Mouse (Mus musculus): ENCODE results near the gene Pramef12. TPM values are rescaled to one million over a fixed set of nuclear protein-coding genes. Genes with fewer than 3 reads are reported as not detected.
"Not testable (repeated sequence)": the region's sequence is repeated elsewhere in the genome, so short reads cannot be mapped to it uniquely, and the experiment has no call there.

The Pramef12 gene
- total and polyA plus RNA-seq, 3 experiments, result 0.08 TPM; not detected in 2

DNA sequence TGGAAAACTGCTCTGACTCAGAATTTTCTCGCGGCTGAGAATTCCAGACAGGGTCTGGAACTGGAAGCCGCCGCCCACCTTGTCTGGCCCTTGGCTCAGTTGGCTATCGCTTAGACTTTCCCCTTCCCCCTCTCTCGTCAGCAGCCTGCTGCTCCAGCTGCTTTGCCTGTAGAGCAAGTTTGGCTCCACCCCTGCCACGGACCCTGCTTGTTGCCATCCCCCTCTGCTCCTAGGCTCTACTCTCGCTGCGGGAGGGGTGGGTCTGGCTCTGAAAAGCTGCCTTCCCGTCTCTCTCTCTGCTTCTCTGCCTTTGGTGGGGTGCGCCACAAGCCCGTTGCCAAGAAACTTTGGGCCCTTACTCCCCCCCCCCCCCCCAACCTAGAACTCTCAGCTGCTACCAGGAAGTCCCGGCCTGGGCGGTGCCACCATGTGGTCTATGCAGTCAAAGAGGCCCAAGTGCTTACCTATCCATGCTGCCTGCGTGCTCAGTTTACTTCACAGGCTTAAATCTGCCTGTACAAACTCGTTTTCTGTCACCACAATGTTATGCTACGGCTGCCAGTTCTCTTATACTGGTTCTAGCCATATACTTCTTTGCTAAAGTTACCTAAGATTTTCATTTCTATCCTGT lies 3.7 kb downstream of the Pramef12 start:
- Histone ChIP-seq H3K36me3 (ENCODE audit: control insufficient read depth, insufficient read depth, low read length) (no peaks in the 10 kb centered on the region), H3K79me2 (replicated peaks; ENCODE audit: control insufficient read depth, insufficient read depth, low read length) (no peaks in the 10 kb centered on the region), H3K9ac (ENCODE audit: low read depth, low read length) (peak overlapping the region; percentile 59), H3K27me3 (ENCODE audit: control insufficient read depth, insufficient read depth, low read length) (peaks cover 2% of the 10 kb centered on the region; the same call in 1 of the 2 replicates), H3K4me3 (no peak overlapping the region), H3K27ac (no peak overlapping the region), H3K4me1 (ENCODE audit: control insufficient read depth, insufficient read depth, low read length) (peaks cover 2% of the 10 kb centered on the region)
- DNase-seq, result peak in 1 of 2 experiments; percentile 2
- no peak for TF ChIP-seq CTCF (IDR thresholded peaks at IDR 0.05)
- intact Hi-C loops (cut with DNase I), result no loop called here
- WGBS, result 6% methylated on average over 17 of the region's 17 CpGs

DNA sequence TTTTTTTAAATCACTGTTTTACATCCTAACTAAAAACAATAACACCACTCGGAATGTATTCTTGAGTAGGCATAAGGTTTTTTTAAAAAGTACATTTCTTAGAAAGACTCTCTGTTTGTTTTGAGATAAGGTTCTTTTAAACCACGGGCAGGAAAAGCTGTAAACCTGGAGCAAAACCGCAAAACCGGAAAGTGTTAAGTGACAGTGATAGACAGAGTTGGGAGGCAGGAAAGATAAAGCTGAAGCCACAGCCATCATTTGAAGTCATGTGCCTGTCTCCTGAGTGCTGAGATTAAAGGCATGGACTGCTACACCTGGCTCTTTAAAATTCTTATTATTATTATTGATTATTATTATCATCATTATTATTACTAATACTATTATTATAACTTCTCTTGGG lies 5.6 kb downstream of the Pramef12 start:
- no peak overlapping the region for H3K27ac ChIP-seq
- TF ChIP-seq CTCF (IDR thresholded peaks at IDR 0.05) (no peak), POLR2A (IDR thresholded peaks at IDR 0.05; ENCODE audit: insufficient read depth, low read depth, low read length) (no peak), EP300 (IDR thresholded peaks at IDR 0.05; ENCODE audit: insufficient read depth, low read depth, low read length) (no peak)
- no peaks in the 10 kb centered on the region for H3K36me3 ChIP-seq (ENCODE audit: control insufficient read depth, insufficient read depth, low read length)
- H3K4me1 ChIP-seq (ENCODE audit: control insufficient read depth, insufficient read depth, low read length), result peaks cover 2% of the 10 kb centered on the region
- DNase-seq, result no peak
- no peak overlapping the region for H3K4me3 ChIP-seq
- 12% methylated on average over 4 of the region's 4 CpGs for WGBS
- H3K27me3 ChIP-seq (ENCODE audit: control insufficient read depth, insufficient read depth, low read length), result peaks cover 2% of the 10 kb centered on the region; the same call in 1 of the 2 replicates
- no peak overlapping the region for H3K9ac ChIP-seq (ENCODE audit: low read depth, low read length)
- intact Hi-C loops (cut with DNase I), result no loop called here
- H3K79me2 ChIP-seq (replicated peaks; ENCODE audit: control insufficient read depth, insufficient read depth, low read length), result no peaks in the 10 kb centered on the region

DNA sequence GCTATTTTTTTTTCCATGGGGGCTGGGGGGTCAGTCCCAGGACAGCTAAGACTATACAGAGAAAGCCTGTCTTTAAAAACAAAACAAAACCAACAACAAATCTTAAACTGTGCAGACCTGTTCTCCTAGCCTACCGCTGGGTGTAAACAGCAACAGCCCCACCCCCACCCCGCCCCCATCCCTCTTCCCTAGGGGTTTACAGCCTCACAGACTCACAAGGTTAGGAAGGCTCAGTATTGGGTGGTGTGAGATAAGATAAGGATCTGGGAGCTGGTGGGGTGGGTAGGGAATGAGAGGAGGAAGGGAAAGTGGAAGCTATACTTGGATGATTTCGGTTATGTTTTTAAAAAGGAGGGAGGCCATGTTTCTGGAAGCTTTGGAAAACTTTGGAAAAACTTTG lies 11.9 kb downstream of the Pramef12 start:
- H3K36me3 ChIP-seq (ENCODE audit: control insufficient read depth, insufficient read depth, low read length), result no peaks in the 10 kb centered on the region
- H3K79me2 ChIP-seq (replicated peaks; ENCODE audit: control insufficient read depth, insufficient read depth, low read length), result no peaks in the 10 kb centered on the region
- 33% methylated on average over 3 of the region's 3 CpGs for WGBS
- no peaks in the 10 kb centered on the region for H3K27me3 ChIP-seq (ENCODE audit: control insufficient read depth, insufficient read depth, low read length)
- intact Hi-C loops (cut with DNase I), result no loop called here
- no peaks in the 10 kb centered on the region for H3K4me1 ChIP-seq (ENCODE audit: control insufficient read depth, insufficient read depth, low read length)
- H3K9ac ChIP-seq (ENCODE audit: low read depth, low read length), result no peak overlapping the region
- no peak overlapping the region for H3K4me3 ChIP-seq
- H3K27ac ChIP-seq, result no peak overlapping the region
- TF ChIP-seq POLR2A (IDR thresholded peaks at IDR 0.05; ENCODE audit: insufficient read depth, low read depth, low read length) (no peak), EP300 (IDR thresholded peaks at IDR 0.05; ENCODE audit: insufficient read depth, low read depth, low read length) (no peak), CTCF (IDR thresholded peaks at IDR 0.05) (no peak)
- no peak for DNase-seq

DNA sequence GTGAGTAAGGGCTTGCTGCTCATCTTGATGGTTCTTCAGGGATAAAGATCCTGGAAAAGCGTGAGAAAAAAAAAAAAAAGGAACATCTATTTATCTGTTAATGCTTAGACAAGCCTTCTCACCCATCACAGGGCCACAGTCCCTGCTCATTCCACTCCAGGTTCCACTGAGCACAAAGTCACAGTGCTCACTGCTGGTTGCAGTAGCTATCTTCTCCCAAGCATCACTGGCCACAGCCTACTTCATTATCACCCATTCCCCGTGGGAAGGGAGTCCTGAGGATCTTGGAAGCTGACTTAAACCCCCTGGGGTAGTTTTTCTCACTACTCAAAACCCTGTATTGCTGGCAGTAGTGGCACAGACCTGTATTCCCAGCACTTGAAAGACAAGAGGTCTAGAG lies 30.4 kb downstream of the Pramef12 start, which contains the start of gene Pramef20:
Gene Pramef20, minus strand, starts transcription at position 23 of the 400 bp plus-strand sequence.
- no peak within 1 kb of the TSS for H3K27ac ChIP-seq
- no peak for DNase-seq
- 26% methylated on average over 2 of the region's 2 CpGs for WGBS
- no peaks in the 10 kb centered on the region for H3K79me2 ChIP-seq (replicated peaks; ENCODE audit: control insufficient read depth, insufficient read depth, low read length)
- H3K4me3 ChIP-seq, result no peak within 1 kb of the TSS
- H3K27me3 ChIP-seq (ENCODE audit: control insufficient read depth, insufficient read depth, low read length), result no peaks in the 10 kb centered on the region
- TF ChIP-seq POLR2A (IDR thresholded peaks at IDR 0.05; ENCODE audit: insufficient read depth, low read depth, low read length) (no peak), CTCF (IDR thresholded peaks at IDR 0.05) (no peak), EP300 (IDR thresholded peaks at IDR 0.05; ENCODE audit: insufficient read depth, low read depth, low read length) (no peak)
- H3K9ac ChIP-seq (ENCODE audit: low read depth, low read length), result no peak within 1 kb of the TSS
- intact Hi-C loops (cut with DNase I), result no loop called here
- H3K4me1 ChIP-seq (ENCODE audit: control insufficient read depth, insufficient read depth, low read length), result no peaks in the 10 kb centered on the region
- H3K36me3 ChIP-seq (ENCODE audit: control insufficient read depth, insufficient read depth, low read length), result no peaks in the 10 kb centered on the region

DNA sequence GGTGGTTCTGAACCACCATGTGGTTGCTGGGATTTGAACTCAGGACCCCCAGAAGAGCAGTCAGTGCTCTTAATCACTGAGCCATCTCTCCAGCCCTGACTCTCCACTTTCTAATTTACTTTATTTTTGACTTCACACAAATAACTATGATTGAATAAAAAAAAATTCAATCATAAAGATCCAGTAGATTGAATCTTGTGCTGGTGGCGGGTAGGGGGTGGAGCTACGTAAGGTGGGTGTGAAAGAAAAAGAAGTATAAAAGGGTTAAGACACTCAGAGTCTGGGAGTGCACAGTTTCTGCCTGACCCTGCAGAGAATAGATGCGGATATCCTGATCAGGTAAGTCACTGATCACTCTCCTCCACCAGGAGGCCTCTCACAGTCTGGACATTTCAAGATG lies 50.6 kb downstream of the Pramef12 start, which contains the start of gene Gm13119:
Gene Gm13119, plus strand, starts transcription at position 301 of the 400 bp plus-strand sequence.
- H3K4me3 ChIP-seq; H3K79me2 ChIP-seq (replicated peaks; ENCODE audit: control insufficient read depth, insufficient read depth, low read length); H3K27ac ChIP-seq; H3K36me3 ChIP-seq (ENCODE audit: control insufficient read depth, insufficient read depth, low read length); DNase-seq; intact Hi-C loops (cut with DNase I); H3K27me3 ChIP-seq (ENCODE audit: control insufficient read depth, insufficient read depth, low read length); H3K4me1 ChIP-seq (ENCODE audit: control insufficient read depth, insufficient read depth, low read length); H3K9ac ChIP-seq (ENCODE audit: low read depth, low read length): not testable (repeated sequence)
- WGBS, result 79% methylated on average over 3 of the region's 3 CpGs

Other genes with a start within 250 kb of the Pramef12 start
- gene Oog3, start 245.8 kb downstream of the Pramef12 start, total RNA-seq (2021), result not detected
- not detected in 2 replicates for gene Oog3, start 245.8 kb downstream of the Pramef12 start, polyA plus RNA-seq (2012; rRNA removed)
- gene Oog2, start 217.7 kb downstream of the Pramef12 start, total RNA-seq (2021), result not detected
- gene Oog2, start 217.7 kb downstream of the Pramef12 start, polyA plus RNA-seq (2012; rRNA removed), result not detected in 2 replicates
- not detected for gene C87977, start 195.1 kb downstream of the Pramef12 start, total RNA-seq (2021)
- gene C87977, start 195.1 kb downstream of the Pramef12 start, polyA plus RNA-seq (2012; rRNA removed), result not detected in 2 replicates
- not detected for gene Pramel5, start 128.0 kb downstream of the Pramef12 start, total RNA-seq (2021)
- gene Pramel5, start 128.0 kb downstream of the Pramef12 start, polyA plus RNA-seq (2012; rRNA removed), result not detected in 2 replicates
- not detected for gene Gm13128, start 78.2 kb downstream of the Pramef12 start, total RNA-seq (2021)
- gene Gm13128, start 78.2 kb downstream of the Pramef12 start, polyA plus RNA-seq (2012; rRNA removed), result not detected in 2 replicates
- not detected for gene Gm13119, start 50.5 kb downstream of the Pramef12 start, total RNA-seq (2021)
- not detected in 2 replicates for gene Gm13119, start 50.5 kb downstream of the Pramef12 start, polyA plus RNA-seq (2012; rRNA removed)
- not detected for gene Pramef20, start 30.5 kb downstream of the Pramef12 start, total RNA-seq (2021)
- gene Pramef20, start 30.5 kb downstream of the Pramef12 start, polyA plus RNA-seq (2012; rRNA removed), result not detected in 2 replicates
- not detected for gene 1700012P22Rik, start 30.3 kb upstream of the Pramef12 start, total RNA-seq (2021)
- gene 1700012P22Rik, start 30.3 kb upstream of the Pramef12 start, polyA plus RNA-seq (2012; rRNA removed), result not detected in 2 replicates
- gene Gm9944, start 44.9 kb upstream of the Pramef12 start, total RNA-seq (2021), result not detected
- gene Gm9944, start 44.9 kb upstream of the Pramef12 start, polyA plus RNA-seq (2012; rRNA removed), result not detected in 2 replicates
- not detected for gene Aadacl3, start 55.3 kb upstream of the Pramef12 start, total RNA-seq (2021)
- not detected in 2 replicates for gene Aadacl3, start 55.3 kb upstream of the Pramef12 start, polyA plus RNA-seq (2012; rRNA removed)
- gene 9430007A20Rik, start 111.4 kb upstream of the Pramef12 start, total RNA-seq (2021), result not detected
- not detected in 2 replicates for gene 9430007A20Rik, start 111.4 kb upstream of the Pramef12 start, polyA plus RNA-seq (2012; rRNA removed)
- not detected for gene Gm13124, start 156.7 kb upstream of the Pramef12 start, total RNA-seq (2021)
- gene Gm13124, start 156.7 kb upstream of the Pramef12 start, polyA plus RNA-seq (2012; rRNA removed), result not detected in 2 replicates
- gene Aadacl4, start 205.2 kb upstream of the Pramef12 start, total RNA-seq (2021), result not detected
- gene Aadacl4, start 205.2 kb upstream of the Pramef12 start, polyA plus RNA-seq (2012; rRNA removed), result not detected in 2 replicates